13 mouse cellular contexts compared by ENCODE assay signal in genomic region chr7:99531408-99531970, GRCm38 (mm10). TPM values are rescaled to one million over a fixed set of nuclear protein-coding genes. Genes with fewer than 3 reads are reported as not detected.
DNase-seq lines count a peak whose midpoint lies in the region; ATAC-seq and TF ChIP-seq lines count a peak whose summit lies in the region.
"Had no signal": no experiment of that assay in that cellular context is flagged by ENCODE, and none has a peak within 500 bp of the region (broad histone marks: within the 10 kb centered on the region; RNA-seq: fewer than 3 reads in every experiment).

No protein-coding gene starts in this region.

- H3K27ac ChIP-seq in heart, embryonic 10.5 days: peak overlapping the region; percentile 73; the same call in 1 of the 2 replicates
- no peak overlapping the region for H3K27ac ChIP-seq in heart, embryonic 12.5 days (ENCODE audit: poor library complexity, severe bottlenecking)
- H3K27ac ChIP-seq in bone marrow macrophage, adult 2 months (ENCODE audit: insufficient read depth, low read depth, low read length): peak overlapping the region; percentile 95
- H3K27ac ChIP-seq: hindbrain, embryonic 14.5 days had no signal

- no peak for ATAC-seq in heart, embryonic 12.5 days (ENCODE audit: insufficient number of reproducible peaks, low FRiP score)
- ATAC-seq in megakaryocyte, adult 5-6 weeks (ENCODE audit: poor library complexity, severe bottlenecking): peak; percentile 36
- ATAC-seq: intestine, postnatal 0 days had no signal

- no peak for DNase-seq in heart, embryonic 10.5 days (ENCODE audit: low spot score)
- peak; percentile 72 for DNase-seq in liver
- DNase-seq in layer of hippocampus, postnatal 25 days (ENCODE audit: extremely low spot score in 1 of 2, low spot score in 1 of 2): no peak
- DNase-seq in gastrocnemius, adult 18-20 months (ENCODE audit: low spot score): no peak
- DNase-seq in Muller cell, postnatal 12 days (ENCODE audit: inconsistent ontology term): no peak
- DNase-seq: gastrocnemius, postnatal 25 days; kidney, postnatal 10 days; right cerebral cortex, postnatal 4 days had no signal

- no peak for TF ChIP-seq POLR2A in bone marrow macrophage, adult 2 months (IDR thresholded peaks at IDR 0.05; ENCODE audit: borderline replicate concordance, low read depth, low read length)

- peaks cover 48% of the 10 kb centered on the region for H3K4me1 ChIP-seq in heart, embryonic 10.5 days
- peaks cover 25% of the 10 kb centered on the region for H3K4me1 ChIP-seq in heart, embryonic 12.5 days (replicated peaks)
- peaks cover 55% of the 10 kb centered on the region for H3K4me1 ChIP-seq in bone marrow macrophage, adult 2 months (ENCODE audit: control insufficient read depth, insufficient read depth, low read length)

- H3K27me3 ChIP-seq in heart, embryonic 10.5 days (ENCODE audit: insufficient read depth, poor library complexity, severe bottlenecking): no peaks in the 10 kb centered on the region
- H3K27me3 ChIP-seq in heart, embryonic 12.5 days (replicated peaks): no peaks in the 10 kb centered on the region

- H3K36me3 ChIP-seq in heart, embryonic 10.5 days: no peaks in the 10 kb centered on the region
- no peaks in the 10 kb centered on the region for H3K36me3 ChIP-seq in heart, embryonic 12.5 days

- H3K9me3 ChIP-seq in heart, embryonic 10.5 days: no peaks in the 10 kb centered on the region
- H3K9me3 ChIP-seq in heart, embryonic 12.5 days (replicated peaks): no peaks in the 10 kb centered on the region

- no peak overlapping the region for H3K4me3 ChIP-seq in heart, embryonic 10.5 days
- H3K4me3 ChIP-seq in heart, embryonic 12.5 days: no peak overlapping the region
- H3K4me3 ChIP-seq in bone marrow macrophage, adult 2 months (ENCODE audit: insufficient read depth, low read length): peak overlapping the region; percentile 16; the same call in 1 of the 2 replicates

- no peak overlapping the region for H3K4me2 ChIP-seq in heart, embryonic 12.5 days
- H3K4me2 ChIP-seq: hindbrain, embryonic 14.5 days had no signal

- no peak overlapping the region for H3K9ac ChIP-seq in heart, embryonic 12.5 days
- H3K9ac ChIP-seq: hindbrain, embryonic 14.5 days had no signal

- TF ChIP-seq CTCF in bone marrow macrophage, adult 2 months (IDR thresholded peaks at IDR 0.05; ENCODE audit: low read depth, low read length): no peak

- 69% methylated on average over 3 of the region's 3 CpGs for WGBS in heart, embryonic 10.5 days
- WGBS in heart, embryonic 12.5 days: 75% methylated on average over 3 of the region's 3 CpGs

RNA-seq across cellular contexts. Expression of gene Arrb1, which starts 3.8 kb away (rescaled TPM):
- polyA plus RNA-seq in heart, embryonic 10.5 days (2016; fragmentation: Nextera tagmentation; extraction: Ambion mirVana): 13.1 and 17.9 TPM in 2 replicates
- polyA plus RNA-seq in heart, embryonic 12.5 days (2016; fragmentation: Nextera tagmentation; extraction: Ambion mirVana): 13.4 and 14.5 TPM in 2 replicates
- 127 and 135 TPM in 2 replicates for polyA plus RNA-seq in bone marrow macrophage, adult 2 months (2012; ENCODE audit: insufficient read depth, insufficient read length, missing spikeins)
- total RNA-seq in megakaryocyte, adult 5-6 weeks (2015): 41.1 and 43.8 TPM in 2 replicates
- 91.7 and 96.9 TPM in 2 replicates for total RNA-seq in megakaryocyte, adult 5-6 weeks (2017)
- total RNA-seq in layer of hippocampus, postnatal 25 days (2021): 100 to 1,000 TPM; 135 to 152 TPM
- 10 to 100 TPM; 13.8 to 15.4 TPM for total RNA-seq in gastrocnemius, adult 18-20 months (2021)

RNA-seq across cellular contexts. Expression of gene Rps3, which starts 48.0 kb away (rescaled TPM):
- 517 and 596 TPM in 2 replicates for polyA plus RNA-seq in heart, embryonic 10.5 days (2016; fragmentation: Nextera tagmentation; extraction: Ambion mirVana)
- 459 and 490 TPM in 2 replicates for polyA plus RNA-seq in heart, embryonic 12.5 days (2016; fragmentation: Nextera tagmentation; extraction: Ambion mirVana)
- polyA plus RNA-seq in bone marrow macrophage, adult 2 months (2012; ENCODE audit: insufficient read depth, insufficient read length, missing spikeins): 1,023 and 1,161 TPM in 2 replicates
- total RNA-seq in megakaryocyte, adult 5-6 weeks (2015): 992 and 1,050 TPM in 2 replicates
- 1,038 and 1,097 TPM in 2 replicates for total RNA-seq in megakaryocyte, adult 5-6 weeks (2017)
- total RNA-seq in layer of hippocampus, postnatal 25 days (2021): 100 to 1,000 TPM; 250 to 278 TPM
- 100 to 1,000 TPM; 232 to 276 TPM for total RNA-seq in gastrocnemius, adult 18-20 months (2021)
